In the genomic region with DNA sequence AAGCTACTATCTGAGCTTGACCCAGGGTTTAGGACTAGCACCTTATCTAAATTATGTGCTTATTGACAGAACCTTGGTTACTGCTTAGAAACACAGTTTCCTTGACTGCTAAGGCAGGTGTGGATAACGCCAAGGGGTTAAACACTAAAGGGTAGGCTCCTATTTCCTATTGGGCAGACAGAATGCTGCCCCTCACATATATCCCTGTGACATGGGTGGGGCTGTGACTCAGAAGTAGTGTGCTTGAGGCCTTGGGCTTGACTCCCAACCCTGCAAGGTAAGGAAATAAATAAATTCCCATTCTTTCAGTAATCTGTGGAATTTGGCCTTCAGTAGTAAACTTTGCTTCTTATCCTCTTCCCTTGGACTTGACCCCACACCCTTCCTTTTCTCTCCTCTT, we compare ENCODE assay signal across 27 mouse cellular contexts.
DNase-seq lines count a peak whose midpoint lies in the region; ATAC-seq and TF ChIP-seq lines count a peak whose summit lies in the region.
"Had no signal": no experiment of that assay in that cellular context is flagged by ENCODE, and none has a peak within 500 bp of the region (broad histone marks: within the 10 kb centered on the region; RNA-seq: fewer than 3 reads in every experiment).

No protein-coding gene starts in this region.

- no peak overlapping the region for H3K4me2 ChIP-seq in heart, embryonic 11.5 days
- H3K4me2 ChIP-seq in lung, embryonic 14.5 days = no peak overlapping the region
- no peak overlapping the region for H3K4me2 ChIP-seq in intestine, embryonic 15.5 days (replicated peaks)
- H3K4me2 ChIP-seq in stomach, embryonic 15.5 days = no peak overlapping the region
- H3K4me2 ChIP-seq: embryonic facial prominence, embryonic 15.5 days; forebrain, embryonic 12.5 days; hindbrain, embryonic 13.5 days; limb, embryonic 15.5 days; midbrain, embryonic 15.5 days had no signal

- no peak for DNase-seq in heart, postnatal 36 days
- DNase-seq in lung, embryonic 14.5 days = no peak
- DNase-seq in lung, adult 18-20 months = no peak
- no peak for DNase-seq in frontal cortex, postnatal 10 days (ENCODE audit: low spot score in 2 of 2)
- no peak for DNase-seq in left cerebral cortex, adult 9 months (ENCODE audit: low spot score in 2 of 2)
- DNase-seq: cerebellum, adult 2 months; cerebellum, postnatal 25 days; forebrain, postnatal 0 days; gastrocnemius, postnatal 14 days; kidney, adult 2 months; kidney, postnatal 36 days; layer of hippocampus, postnatal 36 days; right cerebral cortex, adult 18-20 months; thymus, adult 18-20 months; thymus, postnatal 36 days had no signal

- no peak overlapping the region for H3K4me3 ChIP-seq in heart, embryonic 11.5 days (ENCODE audit: low read depth, low read length)
- no peak overlapping the region for H3K4me3 ChIP-seq in lung, embryonic 14.5 days (ENCODE audit: low read depth, low read length)
- no peak overlapping the region for H3K4me3 ChIP-seq in intestine, embryonic 15.5 days (replicated peaks)
- H3K4me3 ChIP-seq in stomach, embryonic 15.5 days (replicated peaks) = no peak overlapping the region
- H3K4me3 ChIP-seq: embryonic facial prominence, embryonic 10.5 days; embryonic facial prominence, embryonic 15.5 days; forebrain, embryonic 12.5 days; hindbrain, embryonic 13.5 days; limb, embryonic 10.5 days; limb, embryonic 15.5 days; midbrain, embryonic 10.5 days; midbrain, embryonic 15.5 days had no signal

- peak overlapping the region; percentile 3; the same call in 1 of the 2 replicates for H3K27ac ChIP-seq in heart, embryonic 11.5 days (ENCODE audit: low read depth, low read length)
- H3K27ac ChIP-seq in lung, embryonic 14.5 days (ENCODE audit: low read depth) = peak overlapping the region; percentile 13; the same call in 1 of the 2 replicates
- H3K27ac ChIP-seq in intestine, embryonic 15.5 days = peak overlapping the region; percentile 72
- peak overlapping the region; percentile 54 for H3K27ac ChIP-seq in stomach, embryonic 15.5 days
- H3K27ac ChIP-seq: embryonic facial prominence, embryonic 10.5 days; embryonic facial prominence, embryonic 15.5 days; forebrain, embryonic 12.5 days; hindbrain, embryonic 13.5 days; limb, embryonic 10.5 days; limb, embryonic 15.5 days; liver, embryonic 14.5 days; midbrain, embryonic 10.5 days; midbrain, embryonic 15.5 days had no signal

- no peaks in the 10 kb centered on the region for H3K36me3 ChIP-seq in heart, embryonic 11.5 days (ENCODE audit: control insufficient read depth, insufficient read depth, low read length)
- H3K36me3 ChIP-seq in lung, embryonic 14.5 days (ENCODE audit: insufficient read depth) = no peaks in the 10 kb centered on the region
- no peaks in the 10 kb centered on the region for H3K36me3 ChIP-seq in intestine, embryonic 15.5 days
- H3K36me3 ChIP-seq in stomach, embryonic 15.5 days = no peaks in the 10 kb centered on the region
- H3K36me3 ChIP-seq: embryonic facial prominence, embryonic 15.5 days; limb, embryonic 10.5 days; limb, embryonic 15.5 days; midbrain, embryonic 15.5 days had no signal

- no peaks in the 10 kb centered on the region for H3K9me3 ChIP-seq in heart, embryonic 11.5 days (replicated peaks; ENCODE audit: control insufficient read depth, low read length)
- no peaks in the 10 kb centered on the region for H3K9me3 ChIP-seq in lung, embryonic 14.5 days (ENCODE audit: low read depth, low read length)
- no peaks in the 10 kb centered on the region for H3K9me3 ChIP-seq in intestine, embryonic 15.5 days
- no peaks in the 10 kb centered on the region for H3K9me3 ChIP-seq in stomach, embryonic 15.5 days
- H3K9me3 ChIP-seq: embryonic facial prominence, embryonic 10.5 days; embryonic facial prominence, embryonic 15.5 days; forebrain, embryonic 12.5 days; hindbrain, embryonic 13.5 days; limb, embryonic 10.5 days; limb, embryonic 15.5 days; midbrain, embryonic 10.5 days; midbrain, embryonic 15.5 days had no signal

- peaks cover 9% of the 10 kb centered on the region for H3K4me1 ChIP-seq in heart, embryonic 11.5 days (ENCODE audit: control insufficient read depth, insufficient read depth, low read length)
- no peaks in the 10 kb centered on the region for H3K4me1 ChIP-seq in lung, embryonic 14.5 days (ENCODE audit: insufficient read depth)
- 0 out of 2 replicates have a peak, but pooled peaks cover 8% of the 10 kb centered on the region for H3K4me1 ChIP-seq in intestine, embryonic 15.5 days (replicated peaks)
- no peaks in the 10 kb centered on the region for H3K4me1 ChIP-seq in stomach, embryonic 15.5 days
- H3K4me1 ChIP-seq: limb, embryonic 15.5 days; midbrain, embryonic 15.5 days had no signal

- H3K27me3 ChIP-seq in heart, embryonic 11.5 days (ENCODE audit: control insufficient read depth, insufficient read depth, low read length) = no peaks in the 10 kb centered on the region
- H3K27me3 ChIP-seq in lung, embryonic 14.5 days (ENCODE audit: insufficient read depth, low read length) = no peaks in the 10 kb centered on the region
- no peaks in the 10 kb centered on the region for H3K27me3 ChIP-seq in intestine, embryonic 15.5 days (replicated peaks)
- H3K27me3 ChIP-seq in stomach, embryonic 15.5 days (replicated peaks) = no peaks in the 10 kb centered on the region
- H3K27me3 ChIP-seq: embryonic facial prominence, embryonic 15.5 days; forebrain, embryonic 12.5 days; hindbrain, embryonic 13.5 days; limb, embryonic 15.5 days; midbrain, embryonic 15.5 days had no signal

- no peak for TF ChIP-seq CTCF in lung, embryonic 14.5 days (IDR thresholded peaks at IDR 0.05; ENCODE audit: low read depth)

- intact Hi-C loops in heart, postnatal 36 days (cut with DNase I) = no loop called here

- 56% methylated on average over 1 of the region's 1 CpGs for WGBS in heart, embryonic 11.5 days (ENCODE audit: insufficient replicate concordance)
- WGBS in lung, embryonic 14.5 days = 50% methylated on average over 1 of the region's 1 CpGs
- WGBS in intestine, embryonic 15.5 days = 59% methylated on average over 1 of the region's 1 CpGs
- 68% methylated on average over 1 of the region's 1 CpGs for WGBS in stomach, embryonic 15.5 days

- peak; percentile 63; the same call in 1 of the 2 replicates for ATAC-seq in heart, embryonic 11.5 days (replicated peaks; ENCODE audit: insufficient number of reproducible peaks, low FRiP score, low TSS enrichment)
- no peak for ATAC-seq in lung, embryonic 14.5 days (ENCODE audit: insufficient read depth)
- ATAC-seq in intestine, embryonic 15.5 days = peak; percentile 94
- peak; percentile 64 for ATAC-seq in stomach, embryonic 15.5 days (ENCODE audit: insufficient read depth, low FRiP score, low read depth)
- ATAC-seq: forebrain, postnatal 0 days; midbrain, embryonic 15.5 days had no signal

- no peak overlapping the region for H3K9ac ChIP-seq in heart, embryonic 11.5 days (ENCODE audit: low read depth, low read length)
- H3K9ac ChIP-seq in lung, embryonic 14.5 days = no peak overlapping the region
- no peak overlapping the region for H3K9ac ChIP-seq in intestine, embryonic 15.5 days
- H3K9ac ChIP-seq in stomach, embryonic 15.5 days = no peak overlapping the region
- H3K9ac ChIP-seq: embryonic facial prominence, embryonic 15.5 days; forebrain, embryonic 12.5 days; forebrain, postnatal 0 days; hindbrain, embryonic 13.5 days; limb, embryonic 15.5 days; liver, embryonic 14.5 days; midbrain, embryonic 15.5 days had no signal

Comparison
In these comparisons a context has a peak if more than half of its experiments do, and no peak if none do; other contexts are left out.
1. H3K27ac ChIP-seq: peak in every context shown above with its lines; median percentile 72 in intestine, embryonic 15.5 days; 54 in stomach, embryonic 15.5 days; 13 in lung, embryonic 14.5 days; 3 in heart, embryonic 11.5 days.